In the genomic region with DNA sequence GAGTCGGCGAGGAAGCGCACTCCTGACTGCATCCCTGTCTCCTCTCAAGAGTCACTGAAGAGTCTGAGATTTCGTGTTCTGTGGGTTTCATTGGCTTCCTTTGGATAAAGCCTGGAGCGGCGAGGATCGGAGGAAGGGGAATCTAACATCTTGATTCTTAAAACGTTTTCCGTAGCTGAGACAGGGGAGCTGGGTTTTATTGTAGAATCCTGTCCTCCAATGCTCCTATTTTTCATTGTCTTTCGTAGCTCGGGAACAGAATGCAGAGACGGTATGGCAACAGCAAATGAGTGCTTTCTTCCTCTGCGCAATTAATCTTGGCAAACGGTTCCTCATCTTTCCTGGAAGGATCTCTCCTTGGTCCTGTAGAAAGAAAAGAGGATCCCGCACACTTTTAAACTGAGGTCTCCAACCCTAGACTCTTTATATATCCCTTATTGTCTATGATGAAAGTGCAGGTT, we compare ENCODE assay signal across 7 mouse cellular contexts. TPM values are rescaled to one million over a fixed set of nuclear protein-coding genes. Genes with fewer than 3 reads are reported as not detected.
DNase-seq lines count a peak whose midpoint lies in the region; ATAC-seq lines count a peak whose summit lies in the region.

No protein-coding gene starts in this region.

- WGBS in lung, embryonic 15.5 days, result under 1% methylated on average over 15 of the region's 15 CpGs
- under 1% methylated on average over 15 of the region's 15 CpGs for WGBS in hindbrain, embryonic 14.5 days
- WGBS in midbrain, embryonic 16.5 days, result under 1% methylated on average over 15 of the region's 15 CpGs

- peak overlapping the region; percentile 42 for H3K4me3 ChIP-seq in lung, embryonic 15.5 days
- peak overlapping the region; percentile 44 for H3K4me3 ChIP-seq in hindbrain, embryonic 14.5 days (replicated peaks; ENCODE audit: low read length)
- peak overlapping the region; percentile 59 for H3K4me3 ChIP-seq in midbrain, embryonic 16.5 days (ENCODE audit: low read depth, low read length)

- H3K4me1 ChIP-seq in lung, embryonic 15.5 days, result peaks cover 19% of the 10 kb centered on the region
- 0 out of 2 replicates have a peak, but pooled peaks cover 3% of the 10 kb centered on the region for H3K4me1 ChIP-seq in hindbrain, embryonic 14.5 days (replicated peaks; ENCODE audit: control insufficient read depth, insufficient read depth, low read length)
- peaks cover 9% of the 10 kb centered on the region for H3K4me1 ChIP-seq in midbrain, embryonic 16.5 days (ENCODE audit: control insufficient read depth, insufficient read depth, low read length)

- ATAC-seq in lung, embryonic 15.5 days (ENCODE audit: borderline replicate concordance, extremely low read depth, low FRiP score, low TSS enrichment), result no peak
- peak; percentile 13; the same call in 1 of the 2 replicates for ATAC-seq in hindbrain, embryonic 14.5 days (ENCODE audit: low FRiP score)
- peak; percentile 66 for ATAC-seq in midbrain, embryonic 16.5 days

- H3K9me3 ChIP-seq in lung, embryonic 15.5 days, result no peaks in the 10 kb centered on the region
- H3K9me3 ChIP-seq in hindbrain, embryonic 14.5 days (ENCODE audit: control insufficient read depth, low read length), result no peaks in the 10 kb centered on the region
- H3K9me3 ChIP-seq in midbrain, embryonic 16.5 days (replicated peaks; ENCODE audit: control insufficient read depth, low read length, poor library complexity, severe bottlenecking), result no peaks in the 10 kb centered on the region

- peak overlapping the region; percentile 27; the same call in 1 of the 2 replicates for H3K9ac ChIP-seq in lung, embryonic 15.5 days
- H3K9ac ChIP-seq in hindbrain, embryonic 14.5 days, result peak overlapping the region; percentile 56
- peak overlapping the region; percentile 67 for H3K9ac ChIP-seq in midbrain, embryonic 16.5 days (ENCODE audit: low read depth, low read length)

- no peaks in the 10 kb centered on the region for H3K36me3 ChIP-seq in lung, embryonic 15.5 days
- no peaks in the 10 kb centered on the region for H3K36me3 ChIP-seq in hindbrain, embryonic 14.5 days (replicated peaks; ENCODE audit: control insufficient read depth, insufficient read depth)
- no peaks in the 10 kb centered on the region for H3K36me3 ChIP-seq in midbrain, embryonic 16.5 days (ENCODE audit: control insufficient read depth, insufficient read depth, low read length)

- H3K27me3 ChIP-seq in lung, embryonic 15.5 days, result peaks cover 3% of the 10 kb centered on the region; the same call in 1 of the 2 replicates
- H3K27me3 ChIP-seq in hindbrain, embryonic 14.5 days (ENCODE audit: control insufficient read depth, insufficient read depth, low read length), result peaks cover 39% of the 10 kb centered on the region
- peaks cover 6% of the 10 kb centered on the region for H3K27me3 ChIP-seq in midbrain, embryonic 16.5 days (ENCODE audit: control insufficient read depth, insufficient read depth, low read depth, low read length)

- H3K4me2 ChIP-seq in lung, embryonic 15.5 days, result peak overlapping the region; percentile 65
- peak overlapping the region; percentile 56 for H3K4me2 ChIP-seq in hindbrain, embryonic 14.5 days (replicated peaks)
- peak overlapping the region; percentile 72 for H3K4me2 ChIP-seq in midbrain, embryonic 16.5 days (ENCODE audit: low read length)

- no peak for DNase-seq in lung, postnatal 25 days (ENCODE audit: low spot score)
- peak; percentile 49 for DNase-seq in embryo, embryonic 10 days (ENCODE audit: low spot score)
- DNase-seq in hindbrain, embryonic 14.5 days (ENCODE audit: low spot score), result peak; percentile 62
- DNase-seq in ovary, adult 18-20 months (ENCODE audit: low spot score), result no peak
- DNase-seq in spleen, adult 18-20 months, result no peak

- H3K27ac ChIP-seq in lung, embryonic 15.5 days, result no peak overlapping the region
- H3K27ac ChIP-seq in hindbrain, embryonic 14.5 days, result peak overlapping the region; percentile 12; the same call in 1 of the 2 replicates
- H3K27ac ChIP-seq in midbrain, embryonic 16.5 days (ENCODE audit: low read length), result peak overlapping the region; percentile 36

RNA-seq across cellular contexts. Expression of a gene that starts 33.3 kb away (rescaled TPM):
- polyA plus RNA-seq in lung, embryonic 15.5 days (2015; fragmentation: Nextera tagmentation; extraction: Ambion mirVana), result not detected in 2 replicates
- polyA plus RNA-seq in hindbrain, embryonic 14.5 days (2014; fragmentation: Nextera tagmentation; extraction: Ambion mirVana), result not detected in 2 replicates
- not detected in 2 replicates for polyA plus RNA-seq in midbrain, embryonic 16.5 days (2015; fragmentation: Nextera tagmentation; extraction: Ambion mirVana)

RNA-seq across cellular contexts. Expression of a gene that starts 52.7 kb away (rescaled TPM):
- polyA plus RNA-seq in lung, embryonic 15.5 days (2015; fragmentation: Nextera tagmentation; extraction: Ambion mirVana), result not detected in 2 replicates
- polyA plus RNA-seq in hindbrain, embryonic 14.5 days (2014; fragmentation: Nextera tagmentation; extraction: Ambion mirVana), result 0.15 TPM in 1 of 2 replicates, not detected in the other
- polyA plus RNA-seq in midbrain, embryonic 16.5 days (2015; fragmentation: Nextera tagmentation; extraction: Ambion mirVana), result 0.54 TPM in 1 of 2 replicates, not detected in the other

Comparison
In these comparisons a context has a peak if more than half of its experiments do, and no peak if none do; other contexts are left out.
1. DNase-seq: peak in embryo, embryonic 10 days (single experiment) and hindbrain, embryonic 14.5 days (single experiment); none in lung, postnatal 25 days (single experiment), ovary, adult 18-20 months (single experiment) and spleen, adult 18-20 months (0 of 2).
2. Peak in every context shown above with its lines, with median percentiles within 50 percentile points of each other: H3K4me2 ChIP-seq, H3K4me3 ChIP-seq and H3K9ac ChIP-seq.